Mouse (Mus musculus) fat pad, adult 2 months (tissue): ENCODE results near the gene Nppb.

ENCODE experiments used
- DNase-seq: peaks from one replicate; pipeline ENCODE4 v3.0.0-alpha.2; 2011; ENCODE audit warnings: low read depth, low spot score; ENCODE audit errors: extremely low read depth

The Nppb gene

DNA sequence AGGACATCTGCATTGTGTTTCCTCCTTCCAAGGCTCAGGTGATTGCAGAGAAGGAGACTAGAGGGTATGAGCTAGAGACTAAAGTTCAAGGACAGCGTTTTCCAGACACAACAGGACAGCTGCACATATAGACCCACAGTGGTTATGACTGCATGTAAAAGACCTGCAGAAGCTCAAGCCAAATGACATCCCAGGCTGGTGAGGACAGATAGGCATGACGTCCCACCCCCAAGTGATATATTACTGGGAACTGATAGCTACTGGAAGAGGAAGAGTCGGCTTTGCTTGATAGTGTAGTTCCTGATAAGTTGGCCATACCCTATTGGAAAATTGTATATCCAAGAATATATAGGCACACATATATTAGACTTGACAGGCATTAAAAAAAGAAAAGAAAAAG, 9.4 kb upstream of the Nppb start:
- no peak for DNase-seq

DNA sequence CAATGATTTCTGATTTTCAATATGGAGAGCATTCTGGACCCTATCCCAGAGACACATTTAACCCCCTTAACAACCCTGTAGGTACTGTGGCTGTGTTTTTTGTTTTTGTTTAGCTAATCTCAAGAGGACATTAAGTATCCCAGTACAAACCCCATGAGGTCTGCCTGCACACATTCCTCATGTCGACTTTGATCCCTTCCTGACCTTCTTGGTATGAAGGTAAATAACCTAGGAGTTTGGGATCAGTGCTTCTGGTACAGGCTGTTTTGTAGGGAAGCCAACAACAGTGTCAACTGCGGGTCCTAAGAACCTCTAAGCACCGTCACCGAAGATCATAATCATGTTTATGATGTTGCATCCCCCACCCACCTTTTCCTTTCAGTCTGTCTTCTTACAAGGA, 7.9 kb upstream of the Nppb start:
- no peak for DNase-seq

DNA sequence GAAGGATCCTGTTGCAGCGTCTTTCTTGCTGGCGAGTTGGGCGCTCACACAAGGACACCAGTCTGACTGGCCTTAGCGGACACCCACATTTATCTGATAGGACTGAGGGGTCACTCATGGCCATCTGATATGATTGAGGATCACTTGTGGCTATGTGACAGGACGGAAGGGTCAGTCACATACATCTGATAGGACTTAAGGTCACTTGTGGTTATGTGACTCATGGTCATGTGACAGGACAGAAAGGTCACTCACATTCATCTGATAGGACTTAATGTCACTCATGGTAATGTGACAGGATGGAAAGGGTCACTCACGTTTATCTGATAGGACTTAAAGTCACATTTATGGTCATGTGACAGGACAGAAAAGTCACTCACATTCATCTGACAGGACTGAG, 7.2 kb upstream of the Nppb start:
- no peak for DNase-seq

DNA sequence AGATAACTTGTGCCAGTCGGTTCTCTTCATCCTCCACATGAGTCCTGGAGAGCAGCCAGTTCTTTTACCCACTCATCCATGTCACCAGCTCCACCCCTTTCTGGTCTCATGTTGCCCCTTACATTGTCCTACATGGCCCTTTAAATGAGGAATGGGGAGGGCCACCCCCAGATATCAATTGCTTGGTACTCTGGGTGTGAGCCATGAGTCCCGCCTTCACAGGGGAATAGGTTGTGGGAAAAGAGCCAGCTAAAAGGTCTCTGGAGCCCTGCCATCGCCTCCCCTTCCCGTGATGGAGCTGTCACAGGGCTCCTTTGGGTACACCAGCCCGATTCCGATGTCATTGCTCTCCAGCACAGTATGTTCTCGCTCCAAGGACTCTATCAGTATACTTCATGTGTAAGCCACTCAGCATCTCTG, 6.1 kb upstream of the Nppb start:
- DNase-seq: no peak

DNA sequence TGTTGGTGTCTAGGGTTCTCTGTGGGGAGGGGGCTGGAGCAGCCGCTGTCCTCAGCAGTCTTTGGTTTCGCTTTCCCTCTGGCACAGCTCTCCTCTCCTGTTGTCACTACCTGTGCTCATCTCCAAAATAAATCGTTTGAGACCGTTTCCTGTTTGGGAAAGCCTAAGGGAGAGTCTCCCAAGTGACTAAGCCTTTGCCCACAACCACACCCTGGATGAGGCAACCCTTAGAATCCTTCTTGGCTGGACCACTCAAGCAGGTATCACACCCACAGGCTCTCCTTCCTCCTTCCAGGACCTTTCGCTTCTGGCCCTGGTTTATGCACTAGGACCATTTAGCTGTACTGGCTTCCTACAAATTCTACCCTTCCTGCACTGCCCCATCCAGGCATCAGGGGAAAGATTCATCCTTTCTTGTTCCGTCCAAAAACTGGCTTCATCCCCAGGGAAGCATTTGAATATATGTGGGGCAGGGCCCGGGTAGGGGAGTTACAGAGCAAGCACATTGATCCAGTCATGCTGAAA, 8.0 kb downstream of the Nppb start:
- DNase-seq: no peak

DNA sequence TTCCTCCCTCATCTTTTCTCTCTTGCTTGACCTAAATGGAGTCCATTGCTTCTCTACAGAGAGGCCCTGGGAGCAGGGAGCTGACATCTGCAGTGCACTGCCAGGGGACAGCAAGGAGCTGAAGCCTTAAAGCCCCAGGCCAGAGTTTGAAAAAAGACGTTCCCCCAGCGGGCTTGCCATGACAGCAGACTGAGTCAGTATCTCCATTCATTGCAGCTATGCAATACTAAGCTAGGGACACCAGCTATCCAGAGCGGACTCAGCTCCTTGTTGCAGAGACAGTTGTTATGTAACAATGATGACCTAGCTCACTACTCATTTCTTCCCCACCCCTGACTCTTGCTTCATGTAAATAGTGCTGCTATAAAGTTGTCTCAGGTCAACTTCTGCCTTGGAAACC, 9.7 kb downstream of the Nppb start:
- DNase-seq: no peak

DNA sequence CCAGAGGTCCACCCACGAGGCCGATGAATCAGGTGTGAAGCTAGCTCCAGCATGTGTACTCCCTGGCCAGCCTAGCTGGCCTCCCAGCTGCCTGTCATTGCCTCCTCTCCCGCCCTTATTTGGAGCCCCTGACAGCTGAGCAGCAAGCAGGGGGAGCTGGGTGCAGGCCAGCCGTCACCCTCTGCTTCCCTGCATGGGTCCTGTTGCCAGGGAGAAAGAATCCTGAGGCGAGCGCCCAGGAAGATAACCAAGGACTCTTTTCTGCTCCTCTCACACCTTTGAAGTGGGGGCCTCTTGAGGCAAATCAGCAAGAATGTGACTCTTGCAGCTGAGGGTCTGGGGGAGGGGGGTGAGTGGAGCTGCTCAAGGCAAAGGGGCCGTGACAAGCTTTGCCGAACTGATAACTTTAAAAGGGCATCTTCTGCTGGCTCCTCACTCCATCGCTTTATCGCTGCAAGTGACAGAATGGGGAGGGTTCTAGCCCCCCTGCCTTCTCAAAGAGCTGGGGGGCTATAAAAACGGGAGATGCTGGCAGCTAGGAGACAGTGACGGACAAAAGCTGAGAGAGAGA, 14.7 kb downstream of the Nppb start, which contains the start of gene Nppa:
Gene Nppa, plus strand, starts transcription at position 521 of the 571 bp plus-strand sequence.
- no peak for DNase-seq

DNA sequence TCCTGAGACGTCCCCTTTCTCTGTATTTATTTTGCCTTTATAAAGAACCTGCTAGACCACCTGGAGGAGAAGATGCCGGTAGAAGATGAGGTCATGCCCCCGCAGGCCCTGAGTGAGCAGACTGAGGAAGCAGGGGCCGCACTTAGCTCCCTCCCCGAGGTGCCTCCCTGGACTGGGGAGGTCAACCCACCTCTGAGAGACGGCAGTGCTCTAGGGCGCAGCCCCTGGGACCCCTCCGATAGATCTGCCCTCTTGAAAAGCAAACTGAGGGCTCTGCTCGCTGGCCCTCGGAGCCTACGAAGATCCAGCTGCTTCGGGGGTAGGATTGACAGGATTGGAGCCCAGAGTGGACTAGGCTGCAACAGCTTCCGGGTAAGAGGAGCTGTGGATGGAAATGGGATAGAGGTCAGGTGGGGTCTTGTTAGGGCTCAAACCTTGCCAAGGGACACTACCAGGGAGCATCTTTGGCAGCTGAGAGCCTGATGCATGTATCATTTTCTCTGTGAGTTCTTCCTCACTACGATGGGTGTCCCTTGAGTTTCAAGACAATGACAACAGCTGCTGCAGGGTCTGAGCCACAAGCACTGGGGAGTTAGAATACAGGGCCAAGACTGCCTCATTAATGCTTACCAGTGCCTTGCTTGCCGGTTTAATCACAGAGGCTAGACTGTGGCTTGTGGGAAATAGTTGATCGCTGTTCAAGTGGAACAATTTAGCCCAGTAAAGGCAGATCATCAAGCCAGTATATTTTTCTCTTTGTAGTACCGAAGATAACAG, 15.6 kb downstream of the Nppb start:
- no peak for DNase-seq

DNA sequence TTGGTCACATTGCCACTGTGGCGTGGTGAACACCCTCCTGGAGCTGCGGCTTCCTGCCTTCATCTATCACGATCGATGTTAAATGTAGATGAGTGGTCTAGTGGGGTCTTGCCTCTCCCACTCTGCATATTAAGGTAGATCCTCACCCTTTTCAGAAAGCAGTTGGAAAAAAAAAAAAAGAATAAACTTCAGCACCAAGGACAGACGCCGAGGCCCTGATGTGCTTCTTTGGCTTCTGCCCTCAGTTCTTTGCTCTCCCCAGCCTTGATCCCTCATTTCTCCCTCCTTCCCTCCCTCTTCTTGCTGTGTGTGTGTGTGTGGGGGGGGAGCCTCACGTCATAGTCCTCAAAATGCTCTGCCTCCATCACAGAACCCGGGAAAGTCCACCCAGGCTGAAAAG, 16.3 kb downstream of the Nppb start:
- no peak for DNase-seq

DNA sequence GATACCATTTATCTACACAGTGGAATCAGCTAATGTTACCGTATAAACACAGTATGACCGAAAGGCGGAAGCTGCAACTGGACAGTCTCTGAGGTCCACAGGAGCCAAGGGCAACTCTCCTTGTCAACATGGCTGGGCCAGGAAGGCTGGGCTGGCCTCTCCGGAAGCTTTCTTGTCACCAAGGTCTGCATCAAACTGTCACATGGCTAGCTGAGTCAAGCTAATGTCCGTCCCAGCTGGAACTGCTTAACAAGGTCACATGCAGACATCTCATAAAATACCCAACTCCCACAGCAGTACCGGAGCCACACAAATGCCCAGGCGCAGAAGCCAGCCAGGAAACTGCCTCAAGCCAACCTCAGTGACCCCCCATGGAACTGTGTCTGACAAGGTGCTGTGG, 18.8 kb downstream of the Nppb start:
- no peak for DNase-seq

DNA sequence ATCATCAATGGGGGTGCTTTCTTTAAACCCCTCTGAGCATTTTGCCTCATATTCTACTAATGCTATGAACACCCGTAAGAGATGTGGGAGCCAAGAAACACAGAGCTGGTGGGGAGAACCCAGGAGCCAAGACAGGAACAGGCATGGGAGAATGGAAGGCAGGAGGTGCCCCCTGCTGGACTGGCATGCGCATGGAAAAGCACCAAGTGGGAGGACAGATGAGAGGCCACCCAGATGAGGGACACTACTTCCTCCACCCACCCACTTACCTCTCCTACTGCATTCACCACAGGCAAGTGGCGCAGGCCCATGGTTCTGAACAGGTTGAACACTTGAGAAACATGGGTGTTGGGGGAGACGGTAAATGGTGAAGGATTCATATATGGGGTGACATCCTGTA, 22.8 kb downstream of the Nppb start:
- DNase-seq: no peak

DNA sequence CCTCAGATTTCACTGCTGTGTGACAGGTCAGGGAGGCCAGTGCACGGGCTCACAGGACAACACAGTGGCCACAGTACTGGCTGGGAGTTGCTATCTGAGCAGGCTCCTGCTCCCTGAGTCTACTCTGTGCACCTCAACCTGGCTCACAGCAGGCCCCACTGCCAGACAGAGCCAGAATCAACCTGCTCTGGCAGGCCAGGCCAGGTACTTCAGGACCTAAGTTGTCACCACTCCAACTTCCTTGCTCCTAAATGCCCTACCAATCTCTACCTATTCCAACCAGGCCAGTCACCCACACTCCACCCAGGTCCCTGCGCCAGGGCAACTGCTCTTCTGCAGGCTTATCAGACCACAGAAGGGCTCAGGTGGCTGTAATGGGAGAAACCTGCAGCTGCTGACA, 24.1 kb downstream of the Nppb start:
- no peak for DNase-seq

DNA sequence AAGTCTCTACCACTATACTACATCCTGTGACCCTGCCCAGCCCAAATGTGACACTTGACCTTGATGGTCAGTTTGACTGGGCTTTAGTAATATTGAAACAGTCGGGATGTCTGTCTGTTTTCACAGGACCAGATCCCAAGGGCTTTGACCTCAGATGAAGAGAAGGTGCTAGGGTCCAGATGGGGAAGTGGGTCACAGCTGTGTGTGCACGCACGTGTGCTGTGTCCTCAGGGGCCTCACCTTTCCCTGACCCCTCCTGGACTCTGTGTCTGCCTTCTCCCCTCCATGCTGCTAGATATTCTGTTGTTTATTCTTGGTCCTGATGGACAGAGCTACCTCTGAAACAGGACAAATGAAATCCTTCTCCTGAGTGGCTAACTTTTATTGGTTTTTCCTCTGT, 25.7 kb downstream of the Nppb start:
- no peak for DNase-seq

DNA sequence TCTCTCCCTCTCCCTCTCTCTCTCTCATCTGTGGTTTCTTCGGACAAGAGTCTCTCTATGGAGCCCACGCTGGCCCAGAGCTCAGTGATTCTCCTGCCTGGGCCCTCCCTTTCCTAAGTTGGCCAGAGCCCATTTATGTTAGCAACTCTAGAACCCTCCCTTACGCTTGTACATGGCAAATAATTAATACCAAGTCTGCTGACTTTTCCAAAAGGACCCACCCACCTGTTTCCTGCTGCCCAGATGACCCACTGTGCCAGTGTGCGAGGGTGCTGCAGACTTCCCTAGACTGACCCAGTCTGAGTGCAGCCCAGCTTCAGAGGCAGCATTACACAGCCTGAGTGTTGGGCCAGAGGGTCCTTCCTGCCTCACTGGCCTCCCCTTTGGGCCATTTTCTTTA, 26.6 kb downstream of the Nppb start:
- DNase-seq: no peak

DNA sequence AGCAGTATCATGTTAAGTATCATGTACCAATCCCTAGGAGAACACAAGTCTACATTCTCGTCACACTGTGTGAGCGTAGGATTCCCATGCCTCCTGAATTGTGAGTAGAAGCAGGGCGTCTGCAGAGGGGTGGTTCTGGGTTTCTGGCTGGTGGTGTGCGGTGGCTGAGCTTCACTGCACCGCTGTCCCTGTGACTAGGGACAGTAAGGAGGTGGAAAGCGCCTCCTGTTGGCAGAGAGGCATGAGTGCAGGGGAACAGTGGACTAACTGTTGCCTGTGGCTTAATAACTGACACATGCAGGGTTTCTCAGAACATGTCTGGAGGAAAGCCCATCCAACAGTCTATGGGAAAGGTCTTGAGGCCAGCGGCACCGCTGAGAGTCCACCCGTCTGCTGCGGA, 29.8 kb downstream of the Nppb start:
- DNase-seq: no peak

DNA sequence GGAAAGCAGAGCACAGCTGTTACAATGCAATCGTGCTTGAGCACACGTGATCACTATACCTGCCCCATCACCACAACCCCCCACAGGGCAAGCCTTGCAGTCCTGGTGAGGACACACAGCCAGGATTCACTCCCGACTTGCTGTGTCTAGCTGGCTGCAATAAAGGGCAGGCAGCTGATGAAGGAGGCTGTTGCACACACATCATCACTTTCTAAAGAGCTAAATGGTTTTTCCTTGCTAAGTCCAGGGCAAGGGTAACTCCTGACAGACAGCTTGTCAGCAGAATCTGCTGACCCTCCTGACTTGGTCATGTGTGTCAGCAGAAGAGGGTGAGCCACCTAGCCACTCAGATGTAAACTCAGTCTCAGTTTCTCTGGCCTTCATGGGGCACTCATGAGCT, 31.4 kb downstream of the Nppb start:
- no peak for DNase-seq

DNA sequence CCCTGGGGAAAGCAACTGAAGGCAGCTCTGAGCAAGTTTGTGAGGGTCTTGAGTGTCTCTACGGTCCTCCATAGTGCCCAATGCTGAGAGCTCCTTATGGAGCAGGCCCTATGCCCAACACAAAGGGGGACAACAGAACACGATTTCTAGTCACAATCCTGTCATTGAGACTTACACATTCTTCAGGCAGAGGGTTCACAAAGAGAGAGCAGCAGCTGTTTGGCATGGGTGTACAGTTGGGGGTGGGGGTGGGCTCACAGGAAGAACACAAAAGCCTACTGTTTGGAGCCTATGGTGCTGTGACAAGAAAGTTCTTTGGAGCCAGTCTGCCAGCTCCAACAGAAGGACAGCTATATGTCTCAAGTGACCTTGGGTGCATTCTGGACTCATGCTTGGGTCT, 32.8 kb downstream of the Nppb start:
- no peak for DNase-seq

DNA sequence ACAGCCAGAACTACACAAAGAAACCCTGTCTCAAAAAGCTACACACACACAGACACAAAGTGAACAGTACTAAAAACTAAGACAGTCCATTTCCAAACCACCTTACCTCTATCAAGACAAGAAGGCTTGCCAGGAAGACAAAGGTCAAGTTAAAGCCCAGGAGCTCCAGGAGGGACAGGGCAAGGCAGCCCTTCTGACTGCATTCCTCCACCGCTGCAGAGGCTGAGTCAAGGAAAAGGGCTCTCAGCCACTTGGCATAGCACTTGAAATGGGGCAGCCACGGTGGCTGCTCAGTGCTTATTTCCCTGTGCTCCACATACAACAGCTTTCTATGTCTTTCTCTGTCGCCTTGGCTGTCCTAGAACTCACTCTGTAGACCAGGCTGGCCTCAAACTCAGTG, 38.4 kb downstream of the Nppb start:
- DNase-seq: no peak

DNA sequence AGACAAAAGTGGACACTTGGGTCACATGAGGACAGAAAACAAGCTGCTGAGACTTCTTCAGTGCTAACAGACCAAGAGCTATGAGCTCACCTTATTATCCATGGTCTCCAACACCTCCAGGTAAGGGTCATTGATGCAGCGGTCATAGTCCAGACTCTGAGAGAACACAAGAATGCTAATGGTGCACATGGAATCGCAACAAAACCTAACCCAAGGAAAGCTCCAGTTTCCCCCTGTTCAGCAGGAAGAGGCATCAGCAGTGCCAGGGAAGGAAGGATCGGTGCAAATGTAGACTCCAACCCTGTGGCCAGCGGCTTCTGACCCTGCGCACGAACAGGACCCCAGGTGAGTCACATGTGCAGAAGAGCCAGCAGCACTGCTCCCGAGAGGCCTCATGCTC, 43.7 kb downstream of the Nppb start:
- no peak for DNase-seq

DNA sequence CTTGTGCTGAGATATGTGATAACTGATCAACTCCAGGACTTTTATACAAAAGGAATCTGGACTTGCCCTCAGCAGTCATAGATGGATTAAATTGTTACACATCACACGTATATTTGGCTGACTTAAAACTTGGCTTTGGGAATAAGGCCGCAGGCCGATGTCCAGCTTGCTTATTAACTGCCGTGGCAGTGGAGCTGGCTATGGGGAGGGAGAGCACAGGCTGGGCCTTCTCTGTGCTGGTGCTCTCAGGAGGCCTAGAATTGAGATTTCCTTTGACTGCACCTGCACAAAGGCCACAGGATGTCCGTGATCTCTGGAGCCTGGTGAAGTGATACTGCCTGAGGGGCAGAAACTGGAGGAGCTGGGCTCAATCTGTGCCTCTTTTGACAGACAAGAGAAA, 44.9 kb downstream of the Nppb start:
- DNase-seq: no peak

DNA sequence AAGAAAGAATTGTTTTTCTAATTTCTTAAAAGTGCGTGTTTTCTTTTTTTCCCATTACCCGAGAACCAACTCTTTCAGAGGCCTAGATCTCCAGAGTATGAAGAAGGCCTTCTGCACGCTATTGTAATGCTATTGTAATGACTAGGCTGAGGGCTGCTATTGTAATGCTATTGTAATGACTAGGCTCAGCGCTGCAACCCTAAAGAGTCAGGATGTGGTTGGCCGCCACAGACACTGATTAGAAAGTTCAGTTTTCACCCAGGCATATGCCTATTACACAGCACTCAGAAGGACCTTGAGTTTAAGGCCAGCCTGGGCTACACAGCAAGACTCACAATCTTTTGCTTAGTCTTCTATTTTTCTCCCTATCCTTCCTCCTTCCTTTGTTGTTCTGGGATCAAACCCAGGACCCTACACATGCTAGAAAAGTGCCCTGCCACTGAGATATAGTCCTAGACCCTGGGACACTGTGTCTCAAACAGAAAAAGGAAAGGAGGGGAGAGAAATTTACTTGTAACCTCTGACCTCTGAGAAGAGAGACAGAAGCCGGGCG, 48.3 kb downstream of the Nppb start:
- DNase-seq: no peak

DNA sequence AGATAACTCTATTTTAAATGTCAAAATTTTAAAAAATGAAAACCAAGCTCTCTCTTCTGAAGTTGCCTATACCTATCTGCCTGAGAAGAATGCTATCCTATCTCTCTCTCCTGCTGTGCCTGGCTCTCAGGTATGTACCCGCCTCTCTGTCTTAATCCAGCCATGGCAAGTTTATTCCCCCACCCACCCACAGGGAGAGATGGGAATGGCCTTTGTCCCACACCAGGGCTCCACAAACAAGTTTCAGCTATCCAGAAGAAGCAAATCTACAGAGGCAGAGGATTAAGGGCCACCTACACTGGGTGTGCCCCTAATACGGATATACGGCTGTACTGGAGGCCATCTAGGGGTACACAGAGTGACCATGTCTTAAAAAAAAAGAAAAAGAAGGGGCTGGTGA, 49.9 kb downstream of the Nppb start:
- DNase-seq: no peak
